Mouse (Mus musculus): Measurements from ENCODE around the gene Gast.
A peak's percentile ranks its signal among the peaks of the same experiment; 100 is the strongest.

GRCm38 (mm10) chr11:100352076-100352857 is 18.1 kb downstream of the Gast start:
- no peak for TF ChIP-seq POLR2A (IDR thresholded peaks at IDR 0.05; ENCODE audit: insufficient read depth, low read length)
- peak; percentile 72 for TF ChIP-seq CTCF (IDR thresholded peaks at IDR 0.05; ENCODE audit: low read depth, low read length)
- no peak for TF ChIP-seq EP300 (IDR thresholded peaks at IDR 0.05; ENCODE audit: insufficient read depth, low read depth, low read length)

Measured in ES-Bruce4 (cell line).